Mouse (Mus musculus): Measurements from ENCODE around the gene Frmd4a. TPM values are rescaled to one million over a fixed set of nuclear protein-coding genes. Genes with fewer than 3 reads are reported as not detected.

Frmd4a gene
- polyA plus RNA-seq, 1 experiment from 2014 or later, result 3.8 TPM

GRCm38 (mm10) chr2:4529254-4529729 lies 511.8 kb downstream of the Frmd4a start:
- H3K4me3 ChIP-seq (ENCODE audit: low read depth, low read length), result no peak overlapping the region
- no peaks in the 10 kb centered on the region for H3K9me3 ChIP-seq (ENCODE audit: control insufficient read depth, low read length)
- H3K9ac ChIP-seq (ENCODE audit: low read length), result no peak overlapping the region
- no peaks in the 10 kb centered on the region for H3K36me3 ChIP-seq (ENCODE audit: control insufficient read depth, insufficient read depth, low read length)
- TF ChIP-seq CTCF (IDR thresholded peaks at IDR 0.05; ENCODE audit: low read depth) (no peak), EP300 (optimal IDR thresholded peaks at IDR 0.05) (no peak)
- H3K27me3 ChIP-seq (ENCODE audit: control insufficient read depth, insufficient read depth, low read length), result no peaks in the 10 kb centered on the region
- no peaks in the 10 kb centered on the region for H3K4me1 ChIP-seq (replicated peaks; ENCODE audit: control insufficient read depth, insufficient read depth)
- WGBS, result 73% methylated on average over 9 of the region's 9 CpGs
- no peak overlapping the region for H3K4me2 ChIP-seq (replicated peaks; ENCODE audit: low read depth)
- DNase-seq (ENCODE audit: low spot score) (no peak), ATAC-seq (ENCODE audit: low FRiP score, low TSS enrichment) (peak; percentile 56; the same call in 1 of the 2 replicates)
- H3K27ac ChIP-seq (replicated peaks), result no peak overlapping the region

- no peak overlapping the region for H3K4me2 ChIP-seq (replicated peaks; ENCODE audit: low read depth)
- H3K4me3 ChIP-seq (ENCODE audit: low read depth, low read length), result no peak overlapping the region
- TF ChIP-seq CTCF (IDR thresholded peaks at IDR 0.05; ENCODE audit: low read depth) (no peak), EP300 (optimal IDR thresholded peaks at IDR 0.05) (no peak)
- no peak for DNase-seq (ENCODE audit: low spot score)
- ATAC-seq (ENCODE audit: low FRiP score, low TSS enrichment), result no peak
- H3K27ac ChIP-seq (replicated peaks), result no peak overlapping the region
- H3K4me1 ChIP-seq (replicated peaks; ENCODE audit: control insufficient read depth, insufficient read depth), result no peaks in the 10 kb centered on the region
- 84% methylated on average over 11 of the region's 11 CpGs for WGBS
- no peaks in the 10 kb centered on the region for H3K9me3 ChIP-seq (ENCODE audit: control insufficient read depth, low read length)
- no peaks in the 10 kb centered on the region for H3K36me3 ChIP-seq (ENCODE audit: control insufficient read depth, insufficient read depth, low read length)
- no peak overlapping the region for H3K9ac ChIP-seq (ENCODE audit: low read length)
- no peaks in the 10 kb centered on the region for H3K27me3 ChIP-seq (ENCODE audit: control insufficient read depth, insufficient read depth, low read length)
Observed at GRCm38 (mm10) chr2:4531533-4532197, 514.1 kb downstream of the Frmd4a start.

GRCm38 (mm10) chr2:4532198-4532568 lies 514.7 kb downstream of the Frmd4a start:
- no peaks in the 10 kb centered on the region for H3K36me3 ChIP-seq (ENCODE audit: control insufficient read depth, insufficient read depth, low read length)
- no peak overlapping the region for H3K4me2 ChIP-seq (replicated peaks; ENCODE audit: low read depth)
- no peak overlapping the region for H3K9ac ChIP-seq (ENCODE audit: low read length)
- no peaks in the 10 kb centered on the region for H3K9me3 ChIP-seq (ENCODE audit: control insufficient read depth, low read length)
- no peak overlapping the region for H3K4me3 ChIP-seq (ENCODE audit: low read depth, low read length)
- DNase-seq (ENCODE audit: low spot score) (no peak), ATAC-seq (ENCODE audit: low FRiP score, low TSS enrichment) (no peak)
- no peaks in the 10 kb centered on the region for H3K27me3 ChIP-seq (ENCODE audit: control insufficient read depth, insufficient read depth, low read length)
- H3K27ac ChIP-seq (replicated peaks), result no peak overlapping the region
- no peaks in the 10 kb centered on the region for H3K4me1 ChIP-seq (replicated peaks; ENCODE audit: control insufficient read depth, insufficient read depth)
- 95% methylated on average over 5 of the region's 5 CpGs for WGBS
- TF ChIP-seq CTCF (IDR thresholded peaks at IDR 0.05; ENCODE audit: low read depth) (no peak), EP300 (optimal IDR thresholded peaks at IDR 0.05) (no peak)

- WGBS, result 87% methylated on average over 6 of the region's 6 CpGs
- Histone ChIP-seq H3K9ac (ENCODE audit: low read length) (no peak overlapping the region), H3K9me3 (ENCODE audit: control insufficient read depth, low read length) (no peaks in the 10 kb centered on the region), H3K4me1 (replicated peaks; ENCODE audit: control insufficient read depth, insufficient read depth) (no peaks in the 10 kb centered on the region), H3K4me2 (replicated peaks; ENCODE audit: low read depth) (no peak overlapping the region), H3K4me3 (ENCODE audit: low read depth, low read length) (no peak overlapping the region), H3K27me3 (ENCODE audit: control insufficient read depth, insufficient read depth, low read length) (no peaks in the 10 kb centered on the region), H3K27ac (replicated peaks) (no peak overlapping the region), H3K36me3 (ENCODE audit: control insufficient read depth, insufficient read depth, low read length) (no peaks in the 10 kb centered on the region)
- TF ChIP-seq EP300 (optimal IDR thresholded peaks at IDR 0.05), result no peak
- TF ChIP-seq CTCF (IDR thresholded peaks at IDR 0.05; ENCODE audit: low read depth), result no peak
- DNase-seq (ENCODE audit: low spot score) (no peak), ATAC-seq (ENCODE audit: low FRiP score, low TSS enrichment) (no peak)
Observed at GRCm38 (mm10) chr2:4532945-4533344, 515.4 kb downstream of the Frmd4a start.

- ATAC-seq (ENCODE audit: low FRiP score, low TSS enrichment), result no peak
- H3K4me3 ChIP-seq (ENCODE audit: low read depth, low read length), result no peak overlapping the region
- no peaks in the 10 kb centered on the region for H3K4me1 ChIP-seq (replicated peaks; ENCODE audit: control insufficient read depth, insufficient read depth)
- DNase-seq (ENCODE audit: low spot score), result no peak
- no peak for TF ChIP-seq EP300 (optimal IDR thresholded peaks at IDR 0.05)
- TF ChIP-seq CTCF (IDR thresholded peaks at IDR 0.05; ENCODE audit: low read depth), result no peak
- H3K27ac ChIP-seq (replicated peaks), result no peak overlapping the region
- H3K4me2 ChIP-seq (replicated peaks; ENCODE audit: low read depth), result no peak overlapping the region
- WGBS, result 88% methylated on average over 9 of the region's 9 CpGs
- no peak overlapping the region for H3K9ac ChIP-seq (ENCODE audit: low read length)
- no peaks in the 10 kb centered on the region for H3K36me3 ChIP-seq (ENCODE audit: control insufficient read depth, insufficient read depth, low read length)
- H3K27me3 ChIP-seq (ENCODE audit: control insufficient read depth, insufficient read depth, low read length), result no peaks in the 10 kb centered on the region
- no peaks in the 10 kb centered on the region for H3K9me3 ChIP-seq (ENCODE audit: control insufficient read depth, low read length)
Observed at GRCm38 (mm10) chr2:4535187-4535864, 517.8 kb downstream of the Frmd4a start.

- Histone ChIP-seq H3K27me3 (ENCODE audit: control insufficient read depth, insufficient read depth, low read length) (no peaks in the 10 kb centered on the region), H3K4me3 (ENCODE audit: low read depth, low read length) (no peak overlapping the region), H3K9me3 (ENCODE audit: control insufficient read depth, low read length) (no peaks in the 10 kb centered on the region), H3K36me3 (ENCODE audit: control insufficient read depth, insufficient read depth, low read length) (no peaks in the 10 kb centered on the region), H3K4me2 (replicated peaks; ENCODE audit: low read depth) (no peak overlapping the region), H3K27ac (replicated peaks) (no peak overlapping the region), H3K9ac (ENCODE audit: low read length) (no peak overlapping the region), H3K4me1 (replicated peaks; ENCODE audit: control insufficient read depth, insufficient read depth) (no peaks in the 10 kb centered on the region)
- DNase-seq (ENCODE audit: low spot score) (no peak), ATAC-seq (ENCODE audit: low FRiP score, low TSS enrichment) (no peak)
- WGBS, result 65% methylated on average over 4 of the region's 4 CpGs
- no peak for TF ChIP-seq EP300 (optimal IDR thresholded peaks at IDR 0.05)
- TF ChIP-seq CTCF (IDR thresholded peaks at IDR 0.05; ENCODE audit: low read depth), result no peak
Observed at GRCm38 (mm10) chr2:4541330-4541729, 523.8 kb downstream of the Frmd4a start.

Measured in stomach, postnatal 0 days (tissue).